Mouse (Mus musculus) adrenal gland, adult 2 months (tissue): Measurements from ENCODE around the gene Qprt. TPM values are rescaled to one million over a fixed set of nuclear protein-coding genes. Genes with fewer than 3 reads are reported as not detected.
A peak's percentile ranks its signal among the peaks of the same experiment; 100 is the strongest.

ENCODE experiments used
- DNase-seq: peaks from one replicate; pipeline ENCODE4 v3.0.0; 2021
- long read RNA-seq: library from polyadenylated mRNA; stranded (forward); transcript quantifications from one replicate; pipeline ENCODE4 v2.0.0, GENCODE M21; 2021
- polyA plus RNA-seq: library from polyadenylated mRNA; depleted of rRNA; stranded (reverse); fragments of >200 nt; gene quantifications from 2 replicates; pipeline ENCODE4 v1.2.3, GENCODE M21; 2012; rRNA removed
- total RNA-seq, 2 experiments: library from RNA; stranded (reverse); gene quantifications; 2 replicates each; pipeline ENCODE4 v1.2.3; 2021

Gene Qprt
- total RNA-seq (under 1 TPM; 0.49 to 0.52 TPM), polyA plus RNA-seq (0.77 and 1.0 TPM in 2 replicates)
- long read RNA-seq, result 0 reads

- DNase-seq, result no peak
Observed at GRCm38 (mm10) chr7:127121911-127122270, at the start of gene Qprt. Gene Qprt, minus strand, starts transcription at chr7:127122226.

DNA sequence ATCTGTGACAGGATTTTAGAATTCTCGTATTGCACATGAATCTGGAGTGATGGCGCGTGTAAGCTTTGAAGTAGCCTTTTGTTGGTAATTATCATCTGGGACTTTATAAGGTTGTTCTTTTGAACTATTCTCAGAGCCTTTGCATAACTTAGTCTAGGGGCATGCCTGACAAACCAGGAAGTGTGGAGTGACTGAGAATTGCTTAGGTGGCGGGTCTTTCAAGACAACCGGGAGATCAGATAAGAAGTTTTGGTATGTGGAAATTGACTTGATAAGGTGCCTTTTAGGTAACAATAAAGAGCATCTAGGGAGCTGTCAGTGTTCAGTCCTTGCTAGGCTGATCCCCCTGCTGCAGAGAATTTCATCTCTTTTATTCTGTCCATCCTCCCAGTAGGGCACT lies 44.5 kb upstream of the Qprt start:
- no peak for DNase-seq

GRCm38 (mm10) chr7:127165607-127166493 lies 43.8 kb upstream of the Qprt start:
- no peak for DNase-seq

GRCm38 (mm10) chr7:127164002-127164401 lies 42.0 kb upstream of the Qprt start:
- no peak for DNase-seq

DNA sequence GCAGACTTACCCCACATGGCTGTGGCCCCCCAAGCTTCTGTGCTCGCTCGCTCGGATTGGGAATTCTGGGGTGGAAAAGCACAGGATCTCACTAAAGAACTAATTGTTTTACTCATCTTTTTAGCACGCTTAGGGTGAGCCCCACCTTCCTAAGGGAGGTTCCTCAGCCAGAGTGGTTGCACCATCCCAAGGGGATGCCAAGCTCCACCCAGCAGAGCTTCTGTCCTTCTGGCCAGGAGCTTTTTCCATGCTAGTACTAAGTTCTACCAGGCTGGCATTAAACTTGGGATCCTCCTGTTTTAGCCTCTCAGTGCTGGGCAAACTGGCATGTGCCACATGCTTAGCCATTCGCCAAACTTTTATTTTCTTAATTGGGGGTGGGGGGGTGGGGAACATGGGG lies 40.5 kb upstream of the Qprt start:
- DNase-seq, result peak; percentile 57

GRCm38 (mm10) chr7:127157548-127157947 lies 35.5 kb upstream of the Qprt start:
- no peak for DNase-seq

GRCm38 (mm10) chr7:127153477-127153876 lies 31.5 kb upstream of the Qprt start:
- DNase-seq, result peak; percentile 60

DNA sequence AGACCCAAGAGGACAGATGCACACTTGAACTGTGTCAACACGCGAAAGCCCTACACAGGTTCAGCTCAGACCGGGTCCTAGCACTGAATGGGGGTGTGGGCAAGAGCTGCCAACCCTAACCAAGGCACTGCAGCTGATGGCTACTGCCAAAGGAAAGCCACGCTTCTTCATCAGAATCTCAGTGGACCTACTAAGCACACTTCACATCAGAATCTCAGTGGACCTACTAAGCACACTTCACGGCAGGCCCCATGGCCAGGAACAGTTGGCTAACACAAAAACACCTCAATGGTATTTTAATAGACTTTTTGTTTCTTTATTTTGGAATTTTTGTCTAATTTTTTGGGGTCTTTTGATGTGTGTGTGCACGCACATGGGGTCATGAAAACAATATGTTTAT lies 30.4 kb upstream of the Qprt start:
- no peak for DNase-seq

DNA sequence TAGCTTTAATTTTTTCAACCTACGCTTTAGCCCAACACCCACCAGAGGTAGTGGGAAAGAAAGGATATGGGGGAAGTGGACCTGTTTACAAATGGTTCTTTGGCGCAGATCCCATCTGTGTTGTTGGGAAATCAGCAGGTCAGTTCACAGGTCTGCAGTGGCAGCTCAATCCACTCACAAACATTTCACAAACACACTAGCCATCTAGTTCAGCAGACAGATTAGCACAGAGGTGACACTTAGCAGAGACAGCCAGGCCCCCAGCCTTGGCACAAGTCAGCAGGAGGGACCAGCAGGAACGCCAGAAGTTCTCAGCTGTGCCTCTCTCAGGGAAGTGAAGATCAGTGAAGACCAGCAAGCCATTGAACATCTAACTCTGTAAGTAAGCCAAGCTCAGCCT lies 25.9 kb upstream of the Qprt start:
- DNase-seq, result no peak

- DNase-seq, result no peak
Observed at GRCm38 (mm10) chr7:127146267-127146603, 24.2 kb upstream of the Qprt start.

- no peak for DNase-seq
Observed at GRCm38 (mm10) chr7:127145387-127146266, 23.6 kb upstream of the Qprt start.

GRCm38 (mm10) chr7:127144412-127144811 lies 22.4 kb upstream of the Qprt start:
- DNase-seq, result no peak

GRCm38 (mm10) chr7:127142666-127143065 lies 20.6 kb upstream of the Qprt start:
- DNase-seq, result no peak

DNA sequence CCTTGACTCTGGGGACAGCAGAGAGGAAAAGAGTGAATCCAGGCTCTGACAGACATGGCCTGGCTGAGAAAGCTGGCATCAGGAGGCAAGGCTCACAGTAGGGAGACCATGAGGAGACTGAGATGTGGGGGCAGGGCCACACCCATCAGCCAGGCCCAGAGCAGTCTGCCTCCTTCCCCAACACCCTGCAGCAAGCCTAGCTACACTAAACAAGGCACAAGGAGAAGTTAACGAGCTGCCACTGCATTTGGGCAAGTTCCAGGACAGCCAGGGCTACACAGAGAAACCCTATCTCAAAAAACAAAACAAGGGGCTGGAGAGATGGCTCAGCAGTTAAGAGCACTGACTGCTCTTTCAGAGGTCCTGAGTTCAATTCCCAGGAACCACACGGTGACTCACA lies 20.2 kb upstream of the Qprt start:
- DNase-seq, result no peak

GRCm38 (mm10) chr7:127140623-127141404 lies 18.8 kb upstream of the Qprt start:
- DNase-seq, result no peak

GRCm38 (mm10) chr7:127139562-127139961 lies 17.5 kb upstream of the Qprt start:
- DNase-seq, result no peak

DNA sequence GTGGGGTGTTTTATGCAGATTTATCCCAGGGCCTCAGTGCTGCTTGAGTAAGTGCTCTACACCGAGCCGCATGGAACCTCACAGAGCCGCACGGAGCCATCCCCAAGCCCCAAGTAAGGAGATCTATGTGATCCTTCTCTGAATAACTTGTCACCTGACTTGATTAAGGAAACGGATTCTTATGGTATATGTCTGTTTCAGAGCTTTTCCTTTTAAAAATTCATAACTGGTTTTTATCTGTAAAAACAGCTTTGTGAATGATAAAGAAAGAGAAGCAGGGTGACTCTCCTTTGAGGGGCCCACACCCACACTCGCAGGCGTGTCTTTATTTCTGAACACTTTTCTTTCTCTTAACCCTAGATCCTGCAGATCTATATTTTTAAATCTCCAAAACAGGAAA lies 17.1 kb upstream of the Qprt start:
- DNase-seq, result no peak

DNA sequence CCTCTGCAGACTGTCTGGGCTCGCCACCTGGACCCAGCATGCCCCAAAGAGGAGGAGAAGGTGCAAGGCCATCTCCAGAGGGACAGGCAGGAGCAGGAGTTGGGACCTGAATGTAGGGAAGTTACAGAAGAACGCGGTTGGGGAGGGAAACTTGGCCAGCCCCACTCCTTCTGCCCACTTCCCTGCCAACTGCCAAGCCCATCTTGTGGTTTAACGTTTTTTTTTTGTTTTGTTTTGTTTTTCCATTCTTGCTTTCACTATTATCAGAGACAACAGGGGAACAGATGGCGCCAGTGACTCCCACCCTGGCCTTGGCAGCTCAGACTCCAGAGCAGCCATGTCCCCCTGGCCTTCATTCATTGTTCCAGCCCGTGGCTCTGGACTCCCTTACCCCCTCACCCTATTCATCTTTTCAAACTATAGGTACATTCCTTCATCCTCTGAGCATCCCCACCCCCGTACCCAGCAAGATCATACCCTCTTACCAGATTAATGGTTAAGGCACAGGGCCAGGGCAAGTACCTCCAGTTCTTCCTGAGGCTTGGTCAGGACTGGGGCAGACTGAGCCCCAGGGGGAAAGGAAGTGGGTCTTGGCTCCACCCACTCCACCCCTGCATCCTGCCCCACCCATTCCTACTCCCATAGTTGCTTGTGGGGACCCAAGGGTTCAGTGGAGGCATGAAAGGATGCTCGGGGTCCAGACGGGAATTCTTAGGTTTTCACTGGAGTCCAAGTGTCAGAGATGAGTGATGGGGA lies 15.4 kb upstream of the Qprt start, which contains the start of gene Spn:
Spn (minus strand) TSS at position 562 of the 756 bp plus-strand sequence.
- no peak for DNase-seq

- no peak for DNase-seq
Observed at GRCm38 (mm10) chr7:127136181-127137071, 14.4 kb upstream of the Qprt start.

GRCm38 (mm10) chr7:127134821-127135447 lies 12.9 kb upstream of the Qprt start:
- no peak for DNase-seq
